Mouse (Mus musculus) lung, embryonic 16.5 days (tissue): ENCODE data around the gene Mapk10. TPM values are rescaled to one million over a fixed set of nuclear protein-coding genes. Genes with fewer than 3 reads are reported as not detected.

Experiments used
- ATAC-seq: fragments of 200-750 bp; cut with Nextera tagmentation; 2 replicates; pipeline ENCODE4 v1.8.0; 2017; ENCODE audit warnings: low read depth, mild to moderate bottlenecking, moderate library complexity
- H3K27ac ChIP-seq: fragments of 300-500 bp; sonication (generic); 2 replicates; pipeline ENCODE4 v1.5.1; 2014; ENCODE audit warnings: mild to moderate bottlenecking, control low read depth, low read length
- H3K27me3 ChIP-seq: fragments of 300-500 bp; sonication (generic); 2 replicates; pipeline ENCODE4 v1.6.1; 2014; ENCODE audit warnings: low read depth, low read length, mixed read lengths; ENCODE audit not compliant: control insufficient read depth, insufficient read depth
- H3K36me3 ChIP-seq: fragments of 300-500 bp; sonication (generic); 2 replicates; pipeline ENCODE4 v1.6.1; 2014; ENCODE audit warnings: low read length; ENCODE audit not compliant: control insufficient read depth, insufficient read depth
- H3K4me1 ChIP-seq: fragments of 300-500 bp; sonication (generic); replicated peaks from 2 replicates; pipeline ENCODE4 v1.6.1; 2014; ENCODE audit warnings: low read length, mixed read lengths; ENCODE audit not compliant: control insufficient read depth, insufficient read depth
- H3K4me2 ChIP-seq: fragments of 300-500 bp; sonication (generic); 2 replicates; pipeline ENCODE4 v1.6.1; 2014; ENCODE audit warnings: low read depth, low read length, control low read depth
- H3K4me3 ChIP-seq: fragments of 300-500 bp; sonication (generic); 2 replicates; pipeline ENCODE4 v1.5.1; 2014; ENCODE audit warnings: mild to moderate bottlenecking, low read length, control low read depth
- H3K9ac ChIP-seq: fragments of 300-500 bp; sonication (generic); 2 replicates; pipeline ENCODE4 v1.6.1; 2014; ENCODE audit warnings: low read length, control low read depth
- H3K9me3 ChIP-seq: fragments of 300-500 bp; sonication (generic); 2 replicates; pipeline ENCODE4 v1.6.1; 2016; ENCODE audit warnings: low read length; ENCODE audit not compliant: control insufficient read depth
- WGBS: fragments of 180-500 bp; shearing (Covaris S2); extraction: QIAGEN DNeasy Blood & Tissue Kit; methylation state at CpG from one replicate; pipeline ENCODE4 v1.1.7; 2014; 5-methylcytosine and 5-hydroxymethylcytosine counted together
- polyA plus RNA-seq: library from polyadenylated mRNA; unstranded; fragments of >200 nt; fragmentation: Nextera tagmentation; extraction: Ambion mirVana; gene quantifications from 2 replicates; pipeline ENCODE4 v1.2.1, GENCODE M21; 2015

The Mapk10 gene
- polyA plus RNA-seq, 1 experiment from 2014 or later: 1.9 TPM

DNA sequence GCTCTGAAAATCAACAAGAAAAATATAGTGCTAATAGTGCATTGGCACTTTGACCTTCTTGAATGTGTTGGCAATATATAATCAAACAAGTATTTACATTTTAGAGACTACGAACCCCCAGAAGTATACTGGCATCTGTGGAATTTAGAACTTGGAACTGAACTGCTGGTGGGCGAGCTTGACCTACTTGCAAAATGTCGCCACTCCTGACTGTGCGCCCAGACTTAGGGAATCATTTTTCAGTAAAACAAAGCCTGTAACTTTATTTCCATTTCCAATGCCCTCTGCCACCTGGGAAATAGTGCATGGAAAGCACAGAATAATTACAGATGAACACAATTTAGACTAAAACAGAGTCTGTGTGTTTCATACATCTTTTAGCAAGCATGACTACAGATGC is 163.1 kb downstream of the Mapk10 start:
- no peaks in the 10 kb centered on the region for H3K4me1 ChIP-seq
- 58% methylated on average over 4 of the region's 4 CpGs for WGBS
- no peak overlapping the region for H3K9ac ChIP-seq
- no peaks in the 10 kb centered on the region for H3K9me3 ChIP-seq
- no peak overlapping the region for H3K27ac ChIP-seq
- no peak for ATAC-seq
- H3K4me3 ChIP-seq: no peak overlapping the region
- no peaks in the 10 kb centered on the region for H3K36me3 ChIP-seq
- H3K4me2 ChIP-seq: no peak overlapping the region
- H3K27me3 ChIP-seq: no peaks in the 10 kb centered on the region

DNA sequence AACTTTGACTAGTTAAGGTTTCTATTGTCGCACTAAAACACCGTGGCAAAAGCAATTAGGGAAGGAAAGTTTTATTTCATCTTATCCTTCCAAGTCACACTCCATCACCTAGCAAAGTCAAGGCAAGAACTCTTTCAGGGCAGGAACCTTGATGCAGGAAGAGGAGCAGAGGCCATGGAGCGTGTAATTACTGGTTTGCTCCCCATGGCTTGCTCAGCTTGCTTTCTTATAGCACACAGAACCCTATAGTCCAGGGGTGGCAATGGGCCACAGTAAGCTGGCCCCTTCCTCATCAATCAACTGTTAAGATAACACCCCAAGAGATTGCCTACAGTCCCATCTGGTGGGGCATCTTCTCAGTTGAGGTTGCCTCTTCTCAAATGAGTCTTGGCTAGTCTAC is 173.4 kb downstream of the Mapk10 start:
- Histone ChIP-seq H3K27me3 (no peaks in the 10 kb centered on the region), H3K4me2 (no peak overlapping the region), H3K9ac (no peak overlapping the region), H3K36me3 (no peaks in the 10 kb centered on the region), H3K9me3 (no peaks in the 10 kb centered on the region), H3K27ac (no peak overlapping the region), H3K4me1 (no peaks in the 10 kb centered on the region), H3K4me3 (no peak overlapping the region)
- WGBS: 79% methylated on average over 3 of the region's 3 CpGs
- no peak for ATAC-seq

DNA sequence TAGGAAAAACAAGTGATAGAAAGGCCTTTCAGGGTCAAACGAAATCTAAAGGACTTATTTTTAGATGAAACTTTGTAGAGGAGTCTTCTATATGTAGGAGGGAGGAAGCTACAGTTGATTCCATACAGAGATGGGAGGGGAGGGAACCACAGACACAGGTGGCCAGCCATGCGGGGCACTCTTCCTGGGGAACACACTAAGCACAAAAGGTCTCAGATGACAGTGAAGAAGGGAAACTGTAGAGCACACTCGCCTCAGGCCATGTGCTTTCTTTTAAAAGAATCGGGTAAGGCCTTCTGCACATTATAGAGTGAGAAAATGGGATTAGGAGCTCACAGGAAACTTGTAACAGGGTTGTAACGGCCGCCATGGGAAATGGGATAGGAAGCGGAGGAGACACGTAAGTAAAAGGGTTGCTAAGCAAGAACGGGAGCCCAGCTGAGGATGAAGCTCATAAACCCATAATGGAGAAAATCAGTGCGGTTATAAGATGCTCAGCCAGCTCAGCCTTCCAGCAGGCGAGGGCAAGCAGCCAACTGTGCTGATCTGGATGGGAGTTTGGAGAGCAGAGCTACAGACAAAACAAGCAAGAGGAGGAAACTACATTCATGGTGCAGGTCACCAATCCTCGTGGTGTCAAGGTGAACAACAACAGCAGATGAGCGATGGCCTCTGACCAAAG is 182.1 kb downstream of the Mapk10 start:
- no peaks in the 10 kb centered on the region for H3K4me1 ChIP-seq
- WGBS: 69% methylated on average over 13 of the region's 13 CpGs
- no peak for ATAC-seq
- no peak overlapping the region for H3K4me3 ChIP-seq
- H3K27ac ChIP-seq: no peak overlapping the region
- no peaks in the 10 kb centered on the region for H3K36me3 ChIP-seq
- no peaks in the 10 kb centered on the region for H3K9me3 ChIP-seq
- H3K27me3 ChIP-seq: no peaks in the 10 kb centered on the region
- no peak overlapping the region for H3K9ac ChIP-seq
- H3K4me2 ChIP-seq: no peak overlapping the region

DNA sequence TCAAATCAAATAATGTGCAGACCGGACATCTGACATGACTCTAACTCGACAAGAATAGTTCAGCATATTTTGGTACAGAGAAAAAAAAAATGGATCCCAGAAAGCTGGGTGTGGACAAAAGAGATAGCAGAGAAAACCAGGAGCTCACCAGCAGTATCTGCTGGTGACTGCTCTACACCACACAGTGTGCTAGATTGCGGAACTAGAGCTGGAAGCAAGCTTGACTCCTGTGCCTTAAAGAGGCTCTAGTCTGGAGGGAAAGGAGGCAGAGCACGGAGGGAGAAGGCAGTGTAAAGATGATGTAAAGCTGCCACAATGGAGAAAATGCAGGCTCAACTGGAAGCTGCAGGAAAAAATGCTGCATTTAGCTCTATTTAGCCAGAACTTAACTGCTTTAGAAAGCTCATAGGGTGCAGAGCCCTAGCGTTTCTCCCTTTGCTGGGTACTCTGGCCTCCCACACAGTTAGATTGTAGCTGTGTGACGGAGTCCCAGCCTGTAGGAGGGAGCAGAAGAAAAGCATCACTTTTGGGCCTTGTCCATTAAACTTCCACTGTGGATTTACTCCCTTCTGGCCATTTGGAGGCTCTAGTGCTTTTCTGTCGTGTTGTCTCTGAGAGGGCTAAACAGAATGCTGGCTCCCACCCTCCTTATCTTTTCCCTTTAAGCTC is 188.5 kb downstream of the Mapk10 start:
- no peak overlapping the region for H3K9ac ChIP-seq
- no peak for ATAC-seq
- H3K4me2 ChIP-seq: no peak overlapping the region
- H3K27me3 ChIP-seq: no peaks in the 10 kb centered on the region
- no peaks in the 10 kb centered on the region for H3K4me1 ChIP-seq
- H3K36me3 ChIP-seq: no peaks in the 10 kb centered on the region
- WGBS: 56% methylated on average over 7 of the region's 7 CpGs
- H3K9me3 ChIP-seq: no peaks in the 10 kb centered on the region
- no peak overlapping the region for H3K4me3 ChIP-seq
- H3K27ac ChIP-seq: no peak overlapping the region

DNA sequence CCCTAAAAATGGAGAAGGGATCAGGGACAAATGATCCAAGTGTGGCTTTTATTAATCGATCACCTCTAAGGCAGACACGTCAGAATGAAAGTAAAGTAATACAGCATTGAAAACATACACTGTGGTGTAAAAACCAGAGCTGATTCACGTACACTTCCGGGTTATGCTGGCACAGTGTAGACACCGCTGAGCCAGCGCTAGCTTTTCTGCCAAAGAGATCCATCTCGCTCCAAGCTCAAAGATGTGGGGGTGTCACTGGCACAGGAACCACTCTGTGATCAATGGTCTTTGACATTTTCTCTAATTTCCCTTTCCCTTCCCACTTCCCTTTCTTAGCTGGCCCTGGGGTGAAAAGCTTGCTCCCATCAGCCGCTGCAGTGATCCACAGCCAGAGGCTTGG is 189.7 kb downstream of the Mapk10 start:
- H3K9me3 ChIP-seq: no peaks in the 10 kb centered on the region
- 70% methylated on average over 8 of the region's 8 CpGs for WGBS
- no peak overlapping the region for H3K27ac ChIP-seq
- no peak overlapping the region for H3K4me2 ChIP-seq
- ATAC-seq: no peak
- no peak overlapping the region for H3K9ac ChIP-seq
- no peak overlapping the region for H3K4me3 ChIP-seq
- no peaks in the 10 kb centered on the region for H3K4me1 ChIP-seq
- no peaks in the 10 kb centered on the region for H3K27me3 ChIP-seq
- no peaks in the 10 kb centered on the region for H3K36me3 ChIP-seq

DNA sequence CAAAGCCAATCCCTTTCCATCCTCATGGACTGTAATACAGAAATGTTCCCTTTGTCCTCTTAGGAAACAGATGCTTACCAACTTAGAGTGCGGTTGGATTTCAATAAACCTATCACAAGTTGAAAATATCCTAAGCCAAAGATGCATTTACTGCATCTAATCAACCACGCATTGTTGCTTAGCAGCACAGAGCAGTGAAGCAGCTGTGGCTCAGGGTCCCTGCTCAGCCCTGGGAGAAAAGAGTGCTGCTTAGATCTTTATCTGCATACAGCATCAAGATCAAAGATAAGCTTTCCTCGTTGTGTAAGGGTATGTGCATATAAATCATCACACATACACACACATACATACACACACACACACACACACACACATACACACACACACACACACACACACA is 190.2 kb downstream of the Mapk10 start:
- Histone ChIP-seq H3K27ac (no peak overlapping the region), H3K9me3 (no peaks in the 10 kb centered on the region), H3K4me1 (no peaks in the 10 kb centered on the region), H3K27me3 (no peaks in the 10 kb centered on the region), H3K4me2 (no peak overlapping the region), H3K4me3 (no peak overlapping the region), H3K36me3 (no peaks in the 10 kb centered on the region), H3K9ac (no peak overlapping the region)
- 56% methylated on average over 3 of the region's 3 CpGs for WGBS
- ATAC-seq: no peak

DNA sequence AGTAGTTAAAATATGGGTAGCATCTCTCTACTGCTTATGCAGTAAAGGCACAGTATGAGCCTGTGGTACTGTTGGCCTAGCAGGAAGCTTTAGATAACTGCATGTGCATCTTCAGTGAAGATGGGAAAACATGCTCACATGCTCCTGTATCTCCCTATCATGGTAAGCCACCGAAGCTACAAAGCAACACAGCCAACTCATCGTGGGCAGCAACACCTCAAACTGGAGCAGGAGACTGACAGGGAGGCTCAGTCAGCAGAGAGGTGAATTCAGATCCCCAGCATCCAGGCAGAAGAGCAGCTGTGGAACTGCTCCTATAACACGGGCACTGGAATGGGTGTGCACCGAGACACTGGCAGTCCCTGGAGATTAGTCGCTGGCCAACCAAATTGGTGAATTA is 191.0 kb downstream of the Mapk10 start:
- H3K36me3 ChIP-seq: no peaks in the 10 kb centered on the region
- no peak overlapping the region for H3K9ac ChIP-seq
- WGBS: 80% methylated on average over 5 of the region's 5 CpGs
- no peaks in the 10 kb centered on the region for H3K4me1 ChIP-seq
- no peaks in the 10 kb centered on the region for H3K27me3 ChIP-seq
- no peak overlapping the region for H3K4me2 ChIP-seq
- ATAC-seq: no peak
- H3K9me3 ChIP-seq: no peaks in the 10 kb centered on the region
- no peak overlapping the region for H3K27ac ChIP-seq
- H3K4me3 ChIP-seq: no peak overlapping the region

DNA sequence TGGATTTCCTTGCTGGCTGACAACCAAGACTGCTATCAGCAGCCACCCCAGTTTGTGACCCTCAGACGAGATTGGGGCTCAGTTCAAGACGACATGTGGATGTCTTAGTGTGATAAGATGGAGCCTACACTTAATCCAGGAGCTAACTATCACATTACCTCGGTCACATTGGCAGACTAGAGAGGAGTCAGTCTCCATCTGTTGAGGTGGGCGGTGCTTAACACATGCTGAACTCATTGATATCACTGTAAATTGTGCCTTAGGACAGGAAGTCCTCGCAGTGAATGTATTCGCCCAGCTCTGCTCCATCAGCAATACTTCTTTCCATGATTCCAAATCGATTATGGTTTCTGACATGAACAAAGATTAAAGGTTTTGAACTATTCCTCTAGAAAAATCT is 193.5 kb downstream of the Mapk10 start:
- no peak overlapping the region for H3K27ac ChIP-seq
- H3K4me3 ChIP-seq: no peak overlapping the region
- 62% methylated on average over 7 of the region's 7 CpGs for WGBS
- H3K4me2 ChIP-seq: no peak overlapping the region
- ATAC-seq: no peak
- no peaks in the 10 kb centered on the region for H3K36me3 ChIP-seq
- no peaks in the 10 kb centered on the region for H3K9me3 ChIP-seq
- H3K4me1 ChIP-seq: no peaks in the 10 kb centered on the region
- H3K27me3 ChIP-seq: no peaks in the 10 kb centered on the region
- H3K9ac ChIP-seq: no peak overlapping the region

DNA sequence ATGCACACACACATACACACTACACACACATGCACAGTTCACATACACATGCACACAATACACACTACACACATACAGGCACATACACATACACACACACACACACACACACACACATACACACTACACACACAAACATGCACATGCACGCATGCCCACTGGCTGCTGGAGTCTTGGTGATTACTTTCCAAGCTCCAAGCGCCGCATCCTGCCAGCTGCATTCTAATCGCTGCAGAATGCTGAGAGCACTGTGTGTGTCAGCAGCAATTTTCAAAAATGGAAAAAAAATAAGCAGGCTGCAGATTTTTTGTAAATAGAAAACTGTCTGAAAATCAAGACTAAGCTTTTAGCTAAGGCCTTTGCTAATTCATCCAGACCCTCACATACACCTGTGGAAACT is 196.8 kb downstream of the Mapk10 start:
- H3K27ac ChIP-seq: no peak overlapping the region
- no peaks in the 10 kb centered on the region for H3K36me3 ChIP-seq
- WGBS: 85% methylated on average over 4 of the region's 4 CpGs
- no peaks in the 10 kb centered on the region for H3K9me3 ChIP-seq
- H3K9ac ChIP-seq: no peak overlapping the region
- no peak overlapping the region for H3K4me2 ChIP-seq
- no peaks in the 10 kb centered on the region for H3K27me3 ChIP-seq
- H3K4me1 ChIP-seq: no peaks in the 10 kb centered on the region
- no peak overlapping the region for H3K4me3 ChIP-seq
- no peak for ATAC-seq
